Mouse (Mus musculus) adrenal gland, adult 2 months (tissue): ENCODE measurements around the gene Zbtb7a. TPM values are rescaled to one million over a fixed set of nuclear protein-coding genes. Genes with fewer than 3 reads are reported as not detected.

Source experiments
- DNase-seq: peaks from one replicate; pipeline ENCODE4 v3.0.0; 2021
- microRNA-seq, 2 experiments: library from miRNA; unstranded; fragments of <30 nt; microRNA quantifications; one replicate each; pipeline ENCODE4 v1.2.0; 2021
- polyA plus RNA-seq: library from polyadenylated mRNA; depleted of rRNA; stranded (reverse); fragments of >200 nt; gene quantifications from 2 replicates; pipeline ENCODE4 v1.2.3, GENCODE M21; 2012; rRNA removed
- total RNA-seq, 2 experiments: library from RNA; stranded (reverse); gene quantifications; 2 replicates each; pipeline ENCODE4 v1.2.3; 2021

The Zbtb7a gene
- total and polyA plus RNA-seq, 3 experiments: 62.9 to 158 (median 80.9) TPM

- peak; percentile 33 for DNase-seq
Observed at GRCm38 (mm10) chr10:81190236-81190911, 55.4 kb downstream of the Zbtb7a start.

- peak; percentile 29 for DNase-seq
Observed at GRCm38 (mm10) chr10:81190912-81191321, 55.9 kb downstream of the Zbtb7a start.

GRCm38 (mm10) chr10:81191342-81191982, 56.4 kb downstream of the Zbtb7a start:
- DNase-seq: peak; percentile 31

- DNase-seq: peak; percentile 91
Observed at GRCm38 (mm10) chr10:81192270-81192967, 57.4 kb downstream of the Zbtb7a start.

GRCm38 (mm10) chr10:81192968-81193501, 58.0 kb downstream of the Zbtb7a start:
- DNase-seq: no peak

GRCm38 (mm10) chr10:81193991-81194774, 59.2 kb downstream of the Zbtb7a start:
- DNase-seq: peak; percentile 25

- DNase-seq: no peak
Observed at GRCm38 (mm10) chr10:81195300-81195699, 60.3 kb downstream of the Zbtb7a start.

- no peak for DNase-seq
Observed at GRCm38 (mm10) chr10:81196470-81197065, 61.5 kb downstream of the Zbtb7a start.

- DNase-seq: no peak
Observed at GRCm38 (mm10) chr10:81197305-81197704, 62.3 kb downstream of the Zbtb7a start.

- DNase-seq: peak; percentile 42
Observed at GRCm38 (mm10) chr10:81198230-81198629, 63.2 kb downstream of the Zbtb7a start.

- no peak for DNase-seq
Observed at GRCm38 (mm10) chr10:81198990-81199389, 64.0 kb downstream of the Zbtb7a start.

- DNase-seq: no peak
Observed at GRCm38 (mm10) chr10:81200141-81200540, 65.1 kb downstream of the Zbtb7a start.

- DNase-seq: no peak
Observed at GRCm38 (mm10) chr10:81200605-81201287, 65.7 kb downstream of the Zbtb7a start.

- DNase-seq: no peak
Observed at GRCm38 (mm10) chr10:81201807-81202758, 67.1 kb downstream of the Zbtb7a start, which contains the start of gene Nmrk2. Gene Nmrk2 (minus strand): TSS chr10:81202051.

Small RNAs within 50 kb of the gene (microRNA-seq; reads per million reads assigned to microRNA genes)
- 0 reads per million in 2 experiments for gene Mir5615-1
- gene Mir5615-2: 0 reads per million in 2 experiments

Other genes with a start within 250 kb of the Zbtb7a start
Only the 30 nearest of the 31 such genes appear.
- 100 to 1,000 TPM; 174 to 231 TPM for gene Timm13, start 234.3 kb upstream of the Zbtb7a start, total RNA-seq
- 236 and 243 TPM in 2 replicates for gene Timm13, start 234.3 kb upstream of the Zbtb7a start, polyA plus RNA-seq
- gene Lmnb2, start 217.0 kb upstream of the Zbtb7a start, total RNA-seq: 10 to 100 TPM; 10.8 to 11.4 TPM
- gene Lmnb2, start 217.0 kb upstream of the Zbtb7a start, polyA plus RNA-seq: 16.2 and 17.9 TPM in 2 replicates
- gene Gadd45b, start 205.1 kb upstream of the Zbtb7a start, total RNA-seq: 10 to 100 TPM; 25.6 to 84.9 TPM
- gene Gadd45b, start 205.1 kb upstream of the Zbtb7a start, polyA plus RNA-seq: 37.6 and 50.8 TPM in 2 replicates
- 1 to 10 TPM; 5.4 to 9.2 TPM for gene Gng7, start 120.3 kb upstream of the Zbtb7a start, total RNA-seq
- gene Gng7, start 120.3 kb upstream of the Zbtb7a start, polyA plus RNA-seq: 8.5 and 8.6 TPM in 2 replicates
- 1 to 10 TPM; 1.4 to 3.6 TPM for gene Diras1, start 109.6 kb upstream of the Zbtb7a start, total RNA-seq
- gene Diras1, start 109.6 kb upstream of the Zbtb7a start, polyA plus RNA-seq: 2.1 and 2.4 TPM in 2 replicates
- gene Slc39a3, start 97.8 kb upstream of the Zbtb7a start, total RNA-seq: 10 to 100 TPM; 50.9 to 53.0 TPM
- 121 and 154 TPM in 2 replicates for gene Slc39a3, start 97.8 kb upstream of the Zbtb7a start, polyA plus RNA-seq
- gene Sgta, start 75.0 kb upstream of the Zbtb7a start, total RNA-seq: 100 to 1,000 TPM; 198 to 288 TPM
- gene Sgta, start 75.0 kb upstream of the Zbtb7a start, polyA plus RNA-seq: 495 and 554 TPM in 2 replicates
- gene Thop1, start 65.2 kb upstream of the Zbtb7a start, total RNA-seq: 10 to 100 TPM; 40.5 to 77.9 TPM
- 75.0 and 95.7 TPM in 2 replicates for gene Thop1, start 65.2 kb upstream of the Zbtb7a start, polyA plus RNA-seq
- under 1 TPM; 0.59 to 0.86 TPM for gene Creb3l3, start 36.3 kb upstream of the Zbtb7a start, total RNA-seq
- 0.39 and 0.89 TPM in 2 replicates for gene Creb3l3, start 36.3 kb upstream of the Zbtb7a start, polyA plus RNA-seq
- 100 to 1,000 TPM; 157 to 185 TPM for gene Map2k2, start 29.3 kb upstream of the Zbtb7a start, total RNA-seq
- gene Map2k2, start 29.3 kb upstream of the Zbtb7a start, polyA plus RNA-seq: 787 and 873 TPM in 2 replicates
- 10 to 100 TPM; 27.3 to 29.8 TPM for gene Pias4, start 32.7 kb downstream of the Zbtb7a start, total RNA-seq
- 41.4 and 48.6 TPM in 2 replicates for gene Pias4, start 32.7 kb downstream of the Zbtb7a start, polyA plus RNA-seq
- 1,000 to 10,000 TPM; 1,393 to 1,508 TPM for gene Eef2, start 41.4 kb downstream of the Zbtb7a start, total RNA-seq
- 1,342 and 1,424 TPM in 2 replicates for gene Eef2, start 41.4 kb downstream of the Zbtb7a start, polyA plus RNA-seq
- 10 to 100 TPM; 74.6 to 76.7 TPM for gene Dapk3, start 47.8 kb downstream of the Zbtb7a start, total RNA-seq
- 100 and 127 TPM in 2 replicates for gene Dapk3, start 47.8 kb downstream of the Zbtb7a start, polyA plus RNA-seq
- not detected for gene 4930442H23Rik, start 48.6 kb downstream of the Zbtb7a start, total RNA-seq
- 0.12 TPM in 1 of 2 replicates, not detected in the other for gene 4930442H23Rik, start 48.6 kb downstream of the Zbtb7a start, polyA plus RNA-seq
- gene Nmrk2, start 66.8 kb downstream of the Zbtb7a start, total RNA-seq: not detected
- gene Nmrk2, start 66.8 kb downstream of the Zbtb7a start, polyA plus RNA-seq: not detected in 2 replicates
- 1 to 10 TPM; 2.4 to 3.8 TPM for gene Atcay, start 95.6 kb downstream of the Zbtb7a start, total RNA-seq
- 1.4 and 1.6 TPM in 2 replicates for gene Atcay, start 95.6 kb downstream of the Zbtb7a start, polyA plus RNA-seq
- 10 to 100 TPM; 12.6 to 14.1 TPM for gene Zfr2, start 97.9 kb downstream of the Zbtb7a start, total RNA-seq
- gene Zfr2, start 97.9 kb downstream of the Zbtb7a start, polyA plus RNA-seq: 38.7 and 47.5 TPM in 2 replicates
- gene Matk, start 117.7 kb downstream of the Zbtb7a start, total RNA-seq: under 1 TPM; 0.69 to 0.73 TPM
- 0.86 and 1.0 TPM in 2 replicates for gene Matk, start 117.7 kb downstream of the Zbtb7a start, polyA plus RNA-seq
- 100 to 1,000 TPM; 123 to 131 TPM for gene Mrpl54, start 131.7 kb downstream of the Zbtb7a start, total RNA-seq
- 193 and 221 TPM in 2 replicates for gene Mrpl54, start 131.7 kb downstream of the Zbtb7a start, polyA plus RNA-seq
- 100 to 1,000 TPM in 1 of 2 experiments, 10 to 100 TPM in 1; 83.5 to 121 TPM for gene Apba3, start 131.7 kb downstream of the Zbtb7a start, total RNA-seq
- gene Apba3, start 131.7 kb downstream of the Zbtb7a start, polyA plus RNA-seq: 165 and 188 TPM in 2 replicates
- gene Tjp3, start 156.4 kb downstream of the Zbtb7a start, total RNA-seq: under 1 TPM; 0.41 to 0.92 TPM
- 0.52 and 0.72 TPM in 2 replicates for gene Tjp3, start 156.4 kb downstream of the Zbtb7a start, polyA plus RNA-seq
- gene Pip5k1c, start 157.7 kb downstream of the Zbtb7a start, total RNA-seq: 10 to 100 TPM; 34.3 to 44.6 TPM
- gene Pip5k1c, start 157.7 kb downstream of the Zbtb7a start, polyA plus RNA-seq: 71.0 and 72.8 TPM in 2 replicates
- gene Cactin, start 185.9 kb downstream of the Zbtb7a start, total RNA-seq: 10 to 100 TPM; 32.6 to 40.3 TPM
- 35.5 and 37.4 TPM in 2 replicates for gene Cactin, start 185.9 kb downstream of the Zbtb7a start, polyA plus RNA-seq
- 10 to 100 TPM; 33.2 to 45.4 TPM for gene Tbxa2r, start 193.5 kb downstream of the Zbtb7a start, total RNA-seq
- 137 and 154 TPM in 2 replicates for gene Tbxa2r, start 193.5 kb downstream of the Zbtb7a start, polyA plus RNA-seq
- 10 to 100 TPM in 1 of 2 experiments, 1 to 10 TPM in 1; 2.9 to 10.3 TPM for gene Gipc3, start 208.0 kb downstream of the Zbtb7a start, total RNA-seq
- gene Gipc3, start 208.0 kb downstream of the Zbtb7a start, polyA plus RNA-seq: 2.8 and 3.2 TPM in 2 replicates
- gene Hmg20b, start 215.3 kb downstream of the Zbtb7a start, total RNA-seq: 10 to 100 TPM; 81.6 to 89.9 TPM
- gene Hmg20b, start 215.3 kb downstream of the Zbtb7a start, polyA plus RNA-seq: 272 and 280 TPM in 2 replicates
- gene Mfsd12, start 222.3 kb downstream of the Zbtb7a start, total RNA-seq: 10 to 100 TPM; 15.3 to 16.5 TPM
- 69.3 and 77.4 TPM in 2 replicates for gene Mfsd12, start 222.3 kb downstream of the Zbtb7a start, polyA plus RNA-seq
- gene 4930404N11Rik, start 230.6 kb downstream of the Zbtb7a start, total RNA-seq: 1 to 10 TPM; 1.2 to 3.6 TPM
- 9.7 and 12.4 TPM in 2 replicates for gene 4930404N11Rik, start 230.6 kb downstream of the Zbtb7a start, polyA plus RNA-seq
- gene Fzr1, start 243.3 kb downstream of the Zbtb7a start, total RNA-seq: 10 to 100 TPM; 40.7 to 45.0 TPM
- gene Fzr1, start 243.3 kb downstream of the Zbtb7a start, polyA plus RNA-seq: 95.6 and 103 TPM in 2 replicates
- 10 to 100 TPM; 39.6 to 54.3 TPM for gene Dohh, start 249.2 kb downstream of the Zbtb7a start, total RNA-seq
- 125 and 132 TPM in 2 replicates for gene Dohh, start 249.2 kb downstream of the Zbtb7a start, polyA plus RNA-seq